Mouse (Mus musculus) neural tube, embryonic 14.5 days (tissue): ENCODE measurements around the gene Dlg2. TPM values are rescaled to one million over a fixed set of nuclear protein-coding genes. Genes with fewer than 3 reads are reported as not detected.

Experiments
- ATAC-seq: fragments of 200-750 bp; cut with Nextera tagmentation; 2 replicates; pipeline ENCODE4 v1.8.0; 2017; ENCODE audit warnings: low read depth, mild to moderate bottlenecking, moderate TSS enrichment, moderate library complexity
- H3K27ac ChIP-seq: fragments of 300-500 bp; sonication (generic); 2 replicates; pipeline ENCODE4 v1.5.1; 2014; ENCODE audit warnings: low read depth, mild to moderate bottlenecking, control low read depth, low read length, moderate library complexity, mixed read lengths
- H3K27me3 ChIP-seq: fragments of 300-500 bp; sonication (generic); 2 replicates; pipeline ENCODE4 v1.6.1; 2014; ENCODE audit warnings: low read length; ENCODE audit not compliant: control insufficient read depth, insufficient read depth
- H3K36me3 ChIP-seq: fragments of 300-500 bp; sonication (generic); 2 replicates; pipeline ENCODE4 v1.6.1; 2014; ENCODE audit warnings: low read length, mixed read lengths; ENCODE audit not compliant: control insufficient read depth, insufficient read depth
- H3K4me1 ChIP-seq: fragments of 300-500 bp; sonication (generic); 2 replicates; pipeline ENCODE4 v1.6.1; 2014; ENCODE audit warnings: low read length; ENCODE audit not compliant: control insufficient read depth, insufficient read depth
- H3K4me2 ChIP-seq: fragments of 300-500 bp; sonication (generic); 2 replicates; pipeline ENCODE4 v1.6.1; 2014; ENCODE audit warnings: mild to moderate bottlenecking, low read depth, low read length, control low read depth
- H3K4me3 ChIP-seq: fragments of 300-500 bp; sonication (generic); 2 replicates; pipeline ENCODE4 v1.5.1; 2014; ENCODE audit warnings: low read depth, low read length, control low read depth, mixed read lengths
- H3K9ac ChIP-seq: fragments of 300-500 bp; sonication (generic); replicated peaks from 2 replicates; pipeline ENCODE4 v1.6.1; 2014; ENCODE audit warnings: low read depth, mild to moderate bottlenecking, control low read depth, low read length, mixed read lengths
- H3K9me3 ChIP-seq: fragments of 300-500 bp; sonication (generic); 2 replicates; pipeline ENCODE4 v1.6.1; 2016; ENCODE audit warnings: low read length; ENCODE audit not compliant: control insufficient read depth
- WGBS: fragments of 180-500 bp; shearing (Covaris S2); extraction: QIAGEN DNeasy Blood & Tissue Kit; methylation state at CpG from one replicate; pipeline ENCODE4 v1.1.7; 2014; 5-methylcytosine and 5-hydroxymethylcytosine counted together
- polyA plus RNA-seq: library from polyadenylated mRNA; unstranded; fragments of >200 nt; fragmentation: Nextera tagmentation; extraction: Ambion mirVana; gene quantifications from 2 replicates; pipeline ENCODE4 v1.2.1, GENCODE M21; 2014

Gene Dlg2
- polyA plus RNA-seq, 1 experiment from 2014 or later: 48.0 TPM

- no peak overlapping the region for H3K27ac ChIP-seq
- no peak for ATAC-seq
- H3K27me3 ChIP-seq: no peaks in the 10 kb centered on the region
- no peak overlapping the region for H3K4me3 ChIP-seq
- H3K36me3 ChIP-seq: no peaks in the 10 kb centered on the region
- WGBS: 52% methylated on average over 1 of the region's 1 CpGs
- no peaks in the 10 kb centered on the region for H3K4me1 ChIP-seq
- no peak overlapping the region for H3K4me2 ChIP-seq
- H3K9me3 ChIP-seq: no peaks in the 10 kb centered on the region
- no peak overlapping the region for H3K9ac ChIP-seq
These were observed 1341.5 kb downstream of the Dlg2 start for GRCm38 (mm10) chr7:91818004-91818403.

GRCm38 (mm10) chr7:91832207-91832606, 1355.7 kb downstream of the Dlg2 start:
- 76% methylated on average over 5 of the region's 5 CpGs for WGBS
- no peak overlapping the region for H3K27ac ChIP-seq

GRCm38 (mm10) chr7:91845723-91846122, 1369.3 kb downstream of the Dlg2 start:
- H3K27ac ChIP-seq: no peak overlapping the region
- ATAC-seq: no peak
- H3K4me1 ChIP-seq: no peaks in the 10 kb centered on the region
- no peak overlapping the region for H3K4me2 ChIP-seq
- H3K27me3 ChIP-seq: no peaks in the 10 kb centered on the region
- no peaks in the 10 kb centered on the region for H3K36me3 ChIP-seq
- no peaks in the 10 kb centered on the region for H3K9me3 ChIP-seq
- WGBS: 63% methylated on average over 1 of the region's 1 CpGs
- H3K4me3 ChIP-seq: no peak overlapping the region
- H3K9ac ChIP-seq: no peak overlapping the region

More at GRCm38 (mm10) chr7:91832207-91832606, 1355.7 kb downstream of the Dlg2 start:
- Histone ChIP-seq H3K36me3 (no peaks in the 10 kb centered on the region), H3K9me3 (no peaks in the 10 kb centered on the region), H3K4me1 (no peaks in the 10 kb centered on the region), H3K4me3 (no peak overlapping the region), H3K9ac (no peak overlapping the region), H3K27me3 (no peaks in the 10 kb centered on the region), H3K4me2 (no peak overlapping the region)
- ATAC-seq: no peak

GRCm38 (mm10) chr7:91849364-91849763, 1372.9 kb downstream of the Dlg2 start:
- H3K4me1 ChIP-seq: no peaks in the 10 kb centered on the region
- no peak for ATAC-seq
- no peaks in the 10 kb centered on the region for H3K36me3 ChIP-seq
- no peak overlapping the region for H3K4me3 ChIP-seq
- no peak overlapping the region for H3K4me2 ChIP-seq
- H3K27me3 ChIP-seq: no peaks in the 10 kb centered on the region
- H3K9ac ChIP-seq: no peak overlapping the region
- H3K9me3 ChIP-seq: no peaks in the 10 kb centered on the region
- H3K27ac ChIP-seq: no peak overlapping the region

GRCm38 (mm10) chr7:91853653-91854052, 1377.2 kb downstream of the Dlg2 start:
- Histone ChIP-seq H3K27ac (no peak overlapping the region), H3K4me2 (no peak overlapping the region), H3K9ac (no peak overlapping the region), H3K36me3 (no peaks in the 10 kb centered on the region), H3K27me3 (no peaks in the 10 kb centered on the region), H3K9me3 (no peaks in the 10 kb centered on the region), H3K4me3 (no peak overlapping the region), H3K4me1 (no peaks in the 10 kb centered on the region)
- 61% methylated on average over 4 of the region's 4 CpGs for WGBS
- ATAC-seq: no peak

GRCm38 (mm10) chr7:91856931-91857330, 1380.5 kb downstream of the Dlg2 start:
- no peak for ATAC-seq
- no peaks in the 10 kb centered on the region for H3K9me3 ChIP-seq
- whole genome bisulfite sequencing: 89% methylated on average over 2 of the region's 2 CpGs
- no peak overlapping the region for H3K27ac ChIP-seq
- H3K36me3 ChIP-seq: no peaks in the 10 kb centered on the region
- H3K4me1 ChIP-seq: no peaks in the 10 kb centered on the region
- no peak overlapping the region for H3K9ac ChIP-seq
- H3K4me3 ChIP-seq: no peak overlapping the region
- H3K4me2 ChIP-seq: no peak overlapping the region
- no peaks in the 10 kb centered on the region for H3K27me3 ChIP-seq

GRCm38 (mm10) chr7:91862806-91863531, 1386.5 kb downstream of the Dlg2 start:
- H3K27ac ChIP-seq: peak overlapping the region; percentile 39; the same call in 1 of the 2 replicates

GRCm38 (mm10) chr7:91868919-91869318, 1392.4 kb downstream of the Dlg2 start:
- H3K9ac ChIP-seq: no peak overlapping the region
- H3K4me2 ChIP-seq: no peak overlapping the region
- H3K4me1 ChIP-seq: no peaks in the 10 kb centered on the region
- no peaks in the 10 kb centered on the region for H3K9me3 ChIP-seq
- H3K27me3 ChIP-seq: no peaks in the 10 kb centered on the region
- 84% methylated on average over 1 of the region's 1 CpGs for WGBS
- H3K4me3 ChIP-seq: no peak overlapping the region
- H3K36me3 ChIP-seq: no peaks in the 10 kb centered on the region
- H3K27ac ChIP-seq: no peak overlapping the region
- no peak for ATAC-seq

More at GRCm38 (mm10) chr7:91862806-91863531, 1386.5 kb downstream of the Dlg2 start:
- H3K4me3 ChIP-seq: no peak overlapping the region
- H3K36me3 ChIP-seq: no peaks in the 10 kb centered on the region
- H3K9ac ChIP-seq: no peak overlapping the region
- 36% methylated on average over 5 of the region's 5 CpGs for WGBS
- no peaks in the 10 kb centered on the region for H3K9me3 ChIP-seq
- H3K4me1 ChIP-seq: no peaks in the 10 kb centered on the region
- no peak overlapping the region for H3K4me2 ChIP-seq
- ATAC-seq: peak; percentile 96
- no peaks in the 10 kb centered on the region for H3K27me3 ChIP-seq

GRCm38 (mm10) chr7:91876831-91877230, 1400.4 kb downstream of the Dlg2 start:
- H3K9me3 ChIP-seq: no peaks in the 10 kb centered on the region
- H3K4me1 ChIP-seq: no peaks in the 10 kb centered on the region
- no peak overlapping the region for H3K4me3 ChIP-seq
- ATAC-seq: no peak
- no peaks in the 10 kb centered on the region for H3K27me3 ChIP-seq
- H3K4me2 ChIP-seq: no peak overlapping the region
- 53% methylated on average over 1 of the region's 1 CpGs for WGBS
- no peak overlapping the region for H3K27ac ChIP-seq
- H3K36me3 ChIP-seq: no peaks in the 10 kb centered on the region
- H3K9ac ChIP-seq: no peak overlapping the region
